Mouse (Mus musculus): ENCODE data around the gene Imp4. TPM values are rescaled to one million over a fixed set of nuclear protein-coding genes. Genes with fewer than 3 reads are reported as not detected.

The Imp4 gene
- polyA plus RNA-seq, 1 experiment from 2014 or later = 68.5 TPM

GRCm38 (mm10) chr1:34443124-34443523 lies 3.5 kb downstream of the Imp4 start:
- Histone ChIP-seq H3K9me3 (replicated peaks; ENCODE audit: control insufficient read depth, low read length) (no peaks in the 10 kb centered on the region), H3K27me3 (replicated peaks; ENCODE audit: control insufficient read depth, insufficient read depth, low read length) (no peaks in the 10 kb centered on the region), H3K4me3 (ENCODE audit: low read depth, low read length) (no peak overlapping the region), H3K36me3 (ENCODE audit: control insufficient read depth, insufficient read depth, low read length) (peaks cover 46% of the 10 kb centered on the region), H3K4me1 (ENCODE audit: control insufficient read depth, insufficient read depth, low read length) (peaks cover 5% of the 10 kb centered on the region), H3K27ac (ENCODE audit: low read depth, low read length) (no peak overlapping the region), H3K4me2 (ENCODE audit: low read length) (no peak overlapping the region), H3K9ac (ENCODE audit: low read length) (no peak overlapping the region)
- ATAC-seq (no peak), DNase-seq (ENCODE audit: low spot score) (no peak)
- 91% methylated on average over 6 of the region's 6 CpGs for WGBS

GRCm38 (mm10) chr1:34458431-34458830 lies 18.8 kb downstream of the Imp4 start:
- DNase-seq (ENCODE audit: low spot score) (peak; percentile 28), ATAC-seq (no peak)
- Histone ChIP-seq H3K27me3 (replicated peaks; ENCODE audit: control insufficient read depth, insufficient read depth, low read length) (peaks cover 29% of the 10 kb centered on the region), H3K36me3 (ENCODE audit: control insufficient read depth, insufficient read depth, low read length) (no peaks in the 10 kb centered on the region), H3K27ac (ENCODE audit: low read depth, low read length) (no peak overlapping the region), H3K4me3 (ENCODE audit: low read depth, low read length) (no peak overlapping the region), H3K9ac (ENCODE audit: low read length) (no peak overlapping the region), H3K9me3 (replicated peaks; ENCODE audit: control insufficient read depth, low read length) (no peaks in the 10 kb centered on the region), H3K4me2 (ENCODE audit: low read length) (0 out of 2 replicates have a peak overlapping the region, but pooled peaks have one; percentile 89), H3K4me1 (ENCODE audit: control insufficient read depth, insufficient read depth, low read length) (0 out of 2 replicates have a peak, but pooled peaks cover 4% of the 10 kb centered on the region)
- WGBS = 29% methylated on average over 8 of the region's 8 CpGs

DNA sequence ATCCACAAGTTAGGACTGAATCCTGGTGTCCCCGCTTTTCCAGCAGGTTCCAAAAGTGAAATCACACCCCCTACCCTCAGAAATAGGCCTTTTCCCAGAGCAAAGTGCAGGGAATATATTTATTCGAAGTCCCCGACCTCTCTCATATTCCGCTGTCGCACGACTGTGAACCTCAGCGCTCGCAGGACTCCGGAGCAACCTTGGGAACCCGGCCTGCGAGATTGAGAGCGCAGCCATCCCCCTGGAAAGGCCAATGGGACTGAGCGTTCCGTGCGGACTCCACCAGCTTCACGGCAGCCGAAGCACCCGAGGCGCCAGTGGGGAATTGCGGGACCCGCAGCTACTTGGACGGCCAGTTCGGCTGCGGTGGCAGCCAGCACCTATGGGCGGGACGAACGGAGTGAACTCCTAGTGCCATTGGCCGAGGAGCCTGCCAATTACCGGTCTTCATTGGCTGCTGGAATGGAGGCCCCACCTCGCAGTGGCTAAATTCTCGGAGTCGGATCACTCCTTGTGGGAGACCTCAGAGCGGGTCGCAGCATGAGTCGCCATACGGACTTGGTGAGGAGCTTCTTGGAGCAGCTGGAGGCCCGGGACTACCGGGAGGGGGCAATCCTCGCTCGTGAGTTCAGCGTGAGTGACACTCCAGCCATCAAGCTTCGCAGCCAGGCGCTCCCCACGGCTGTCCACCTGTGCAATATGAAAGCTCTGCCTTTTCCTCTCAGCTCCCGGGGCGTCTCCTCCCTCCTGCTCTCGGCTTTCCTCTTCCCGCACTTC lies 19.8 kb downstream of the Imp4 start, which contains the start of gene Ptpn18:
Ptpn18 (plus strand) TSS at position 479 of the 777 bp plus-strand sequence.
- Histone ChIP-seq H3K27ac (ENCODE audit: low read depth, low read length) (no peak within 1 kb of the TSS), H3K9me3 (replicated peaks; ENCODE audit: control insufficient read depth, low read length) (no peaks in the 10 kb centered on the region), H3K36me3 (ENCODE audit: control insufficient read depth, insufficient read depth, low read length) (no peaks in the 10 kb centered on the region), H3K4me3 (ENCODE audit: low read depth, low read length) (peak within 1 kb of the TSS; percentile 50), H3K4me1 (ENCODE audit: control insufficient read depth, insufficient read depth, low read length) (0 out of 2 replicates have a peak, but pooled peaks cover 4% of the 10 kb centered on the region), H3K4me2 (ENCODE audit: low read length) (peak within 1 kb of the TSS; percentile 89), H3K27me3 (replicated peaks; ENCODE audit: control insufficient read depth, insufficient read depth, low read length) (peaks cover 29% of the 10 kb centered on the region), H3K9ac (ENCODE audit: low read length) (peak within 1 kb of the TSS; percentile 60)
- ATAC-seq (peak; percentile 96), DNase-seq (ENCODE audit: low spot score) (peak; percentile 91)
- under 1% methylated on average over 46 of the region's 48 CpGs for WGBS

DNA sequence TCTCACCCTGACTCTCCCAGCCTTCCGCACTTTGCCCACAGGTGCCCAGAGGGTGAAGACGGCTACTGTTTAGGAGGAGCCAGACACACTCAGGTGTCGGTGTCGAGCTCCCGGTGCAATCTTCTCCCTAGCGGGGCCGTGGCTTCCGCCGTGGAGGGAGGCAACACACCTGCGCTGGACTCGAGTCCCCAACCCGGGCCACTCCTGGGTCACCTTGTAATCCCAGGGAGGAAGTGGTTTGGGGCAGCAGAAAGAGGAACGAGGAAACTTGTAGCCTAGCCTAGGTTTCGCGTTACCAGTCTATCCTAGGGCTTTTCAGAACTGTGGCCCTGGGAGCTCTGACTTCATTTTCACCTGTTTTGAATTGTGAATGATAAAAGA lies 20.4 kb downstream of the Imp4 start:
- Histone ChIP-seq H3K27me3 (replicated peaks; ENCODE audit: control insufficient read depth, insufficient read depth, low read length) (peaks cover 29% of the 10 kb centered on the region), H3K9me3 (replicated peaks; ENCODE audit: control insufficient read depth, low read length) (no peaks in the 10 kb centered on the region), H3K36me3 (ENCODE audit: control insufficient read depth, insufficient read depth, low read length) (no peaks in the 10 kb centered on the region), H3K4me2 (ENCODE audit: low read length) (peak overlapping the region; percentile 89), H3K4me1 (ENCODE audit: control insufficient read depth, insufficient read depth, low read length) (0 out of 2 replicates have a peak, but pooled peaks cover 4% of the 10 kb centered on the region), H3K27ac (ENCODE audit: low read depth, low read length) (no peak overlapping the region), H3K4me3 (ENCODE audit: low read depth, low read length) (peak overlapping the region; percentile 50), H3K9ac (ENCODE audit: low read length) (peak overlapping the region; percentile 60)
- DNase-seq (ENCODE audit: low spot score) (no peak), ATAC-seq (no peak)
- 2% methylated on average over 15 of the region's 15 CpGs for WGBS

- ATAC-seq = peak; percentile 8; the same call in 1 of the 2 replicates
- Histone ChIP-seq H3K9ac (ENCODE audit: low read length) (no peak overlapping the region), H3K9me3 (replicated peaks; ENCODE audit: control insufficient read depth, low read length) (no peaks in the 10 kb centered on the region), H3K4me1 (ENCODE audit: control insufficient read depth, insufficient read depth, low read length) (0 out of 2 replicates have a peak, but pooled peaks cover 4% of the 10 kb centered on the region), H3K4me3 (ENCODE audit: low read depth, low read length) (no peak overlapping the region), H3K27me3 (replicated peaks; ENCODE audit: control insufficient read depth, insufficient read depth, low read length) (peaks cover 28% of the 10 kb centered on the region), H3K36me3 (ENCODE audit: control insufficient read depth, insufficient read depth, low read length) (no peaks in the 10 kb centered on the region), H3K27ac (ENCODE audit: low read depth, low read length) (no peak overlapping the region), H3K4me2 (ENCODE audit: low read length) (no peak overlapping the region)
- peak; percentile 58 for DNase-seq (ENCODE audit: low spot score)
- WGBS = 12% methylated on average over 7 of the region's 7 CpGs
Observed at GRCm38 (mm10) chr1:34462766-34463165, 23.1 kb downstream of the Imp4 start.

DNA sequence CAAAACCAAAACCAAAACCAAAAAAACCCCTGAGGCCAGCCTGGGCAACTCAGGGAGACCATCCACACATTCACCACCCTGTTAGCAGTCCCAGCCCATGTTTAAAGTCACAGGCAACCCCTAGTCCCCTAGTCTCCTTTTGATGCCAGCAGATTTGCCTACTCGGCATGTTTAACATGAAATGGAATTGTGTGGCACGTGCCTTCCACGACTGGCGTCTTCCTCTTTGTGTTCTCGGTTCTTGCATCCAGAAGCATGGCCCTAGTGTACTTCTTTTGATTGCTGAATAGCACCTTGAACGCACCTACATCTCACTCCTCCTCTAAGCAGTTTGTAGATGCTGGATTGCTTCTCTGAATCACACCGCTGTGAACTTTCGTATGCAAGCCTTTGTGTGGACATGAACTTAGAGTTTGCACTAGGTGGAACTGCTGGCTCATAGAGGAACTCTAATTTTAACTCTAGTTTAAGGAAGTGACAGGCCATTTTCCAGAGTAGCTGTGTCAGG lies 24.7 kb downstream of the Imp4 start:
- no peak for DNase-seq (ENCODE audit: low spot score)
- WGBS = 90% methylated on average over 8 of the region's 8 CpGs

GRCm38 (mm10) chr1:34465445-34465844 lies 25.8 kb downstream of the Imp4 start:
- Histone ChIP-seq H3K9me3 (replicated peaks; ENCODE audit: control insufficient read depth, low read length) (no peaks in the 10 kb centered on the region), H3K4me1 (ENCODE audit: control insufficient read depth, insufficient read depth, low read length) (no peaks in the 10 kb centered on the region), H3K4me2 (ENCODE audit: low read length) (no peak overlapping the region), H3K9ac (ENCODE audit: low read length) (no peak overlapping the region), H3K4me3 (ENCODE audit: low read depth, low read length) (no peak overlapping the region), H3K27ac (ENCODE audit: low read depth, low read length) (no peak overlapping the region), H3K27me3 (replicated peaks; ENCODE audit: control insufficient read depth, insufficient read depth, low read length) (peaks cover 4% of the 10 kb centered on the region; the same call in 1 of the 2 replicates), H3K36me3 (ENCODE audit: control insufficient read depth, insufficient read depth, low read length) (no peaks in the 10 kb centered on the region)
- WGBS = 80% methylated on average over 6 of the region's 6 CpGs
- DNase-seq (ENCODE audit: low spot score) (no peak), ATAC-seq (no peak)

More for the DNA sequence above, 24.7 kb downstream of the Imp4 start:
- Histone ChIP-seq H3K27ac (ENCODE audit: low read depth, low read length) (no peak overlapping the region), H3K4me2 (ENCODE audit: low read length) (no peak overlapping the region), H3K4me1 (ENCODE audit: control insufficient read depth, insufficient read depth, low read length) (0 out of 2 replicates have a peak, but pooled peaks cover 4% of the 10 kb centered on the region), H3K9me3 (replicated peaks; ENCODE audit: control insufficient read depth, low read length) (no peaks in the 10 kb centered on the region), H3K4me3 (ENCODE audit: low read depth, low read length) (no peak overlapping the region), H3K9ac (ENCODE audit: low read length) (no peak overlapping the region), H3K36me3 (ENCODE audit: control insufficient read depth, insufficient read depth, low read length) (no peaks in the 10 kb centered on the region), H3K27me3 (replicated peaks; ENCODE audit: control insufficient read depth, insufficient read depth, low read length) (peaks cover 13% of the 10 kb centered on the region)
- no peak for ATAC-seq

DNA sequence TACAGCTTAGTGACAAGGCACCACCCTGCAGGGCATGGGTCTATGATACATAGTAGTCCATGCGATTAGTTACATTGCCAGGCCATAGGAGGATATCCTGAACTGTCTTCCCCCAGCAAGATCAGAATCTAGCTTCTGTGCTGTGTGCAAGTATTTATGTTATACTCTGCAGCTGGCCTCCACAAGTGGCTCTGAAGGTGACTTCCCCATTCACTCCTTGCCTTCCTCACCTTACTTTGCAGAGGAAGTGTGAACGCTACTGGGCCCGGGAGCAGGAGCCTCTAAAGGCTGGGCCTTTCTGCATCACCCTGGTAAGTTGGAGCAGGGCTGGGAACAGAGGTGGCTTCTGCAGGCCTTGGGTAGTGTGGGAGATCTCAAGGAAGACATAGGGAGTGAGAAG lies 28.4 kb downstream of the Imp4 start:
- DNase-seq (ENCODE audit: low spot score) (no peak), ATAC-seq (no peak)
- Histone ChIP-seq H3K4me1 (ENCODE audit: control insufficient read depth, insufficient read depth, low read length) (no peaks in the 10 kb centered on the region), H3K4me2 (ENCODE audit: low read length) (no peak overlapping the region), H3K9ac (ENCODE audit: low read length) (no peak overlapping the region), H3K27ac (ENCODE audit: low read depth, low read length) (no peak overlapping the region), H3K9me3 (replicated peaks; ENCODE audit: control insufficient read depth, low read length) (no peaks in the 10 kb centered on the region), H3K27me3 (replicated peaks; ENCODE audit: control insufficient read depth, insufficient read depth, low read length) (peaks cover 12% of the 10 kb centered on the region; the same call in 1 of the 2 replicates), H3K36me3 (ENCODE audit: control insufficient read depth, insufficient read depth, low read length) (no peaks in the 10 kb centered on the region), H3K4me3 (ENCODE audit: low read depth, low read length) (no peak overlapping the region)
- 71% methylated on average over 3 of the region's 3 CpGs for WGBS

DNA sequence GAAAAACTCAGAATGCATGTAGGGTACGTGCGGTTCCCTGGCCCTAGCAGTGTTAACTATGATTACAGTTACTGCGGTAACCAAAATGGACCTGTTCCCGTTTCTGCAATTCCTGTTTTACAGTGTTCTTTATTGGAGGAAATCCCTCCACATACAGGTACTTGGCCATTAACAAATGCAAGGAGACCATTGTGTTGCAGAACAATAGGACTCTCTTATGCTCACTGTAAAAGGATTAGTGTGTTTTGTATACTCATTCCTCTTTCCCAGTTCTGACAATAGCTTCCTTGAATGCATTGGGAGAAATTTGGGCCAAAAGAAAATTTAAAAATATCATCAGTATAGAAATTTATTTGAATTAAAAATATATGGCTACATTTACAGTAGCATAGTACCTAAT lies 28.8 kb downstream of the Imp4 start:
- Histone ChIP-seq H3K27me3 (replicated peaks; ENCODE audit: control insufficient read depth, insufficient read depth, low read length) (peaks cover 12% of the 10 kb centered on the region; the same call in 1 of the 2 replicates), H3K4me3 (ENCODE audit: low read depth, low read length) (no peak overlapping the region), H3K27ac (ENCODE audit: low read depth, low read length) (no peak overlapping the region), H3K4me2 (ENCODE audit: low read length) (no peak overlapping the region), H3K9ac (ENCODE audit: low read length) (no peak overlapping the region), H3K4me1 (ENCODE audit: control insufficient read depth, insufficient read depth, low read length) (no peaks in the 10 kb centered on the region), H3K9me3 (replicated peaks; ENCODE audit: control insufficient read depth, low read length) (no peaks in the 10 kb centered on the region), H3K36me3 (ENCODE audit: control insufficient read depth, insufficient read depth, low read length) (no peaks in the 10 kb centered on the region)
- WGBS = 69% methylated on average over 4 of the region's 4 CpGs
- ATAC-seq (no peak), DNase-seq (ENCODE audit: low spot score) (no peak)

Data from forebrain, embryonic 14.5 days (tissue).